Mouse (Mus musculus): Measurements from ENCODE around the gene Pip4p1.
A peak's percentile ranks its signal among the peaks of the same experiment; 100 is the strongest.
"Not testable (repeated sequence)": the region's sequence is repeated elsewhere in the genome, so short reads cannot be mapped to it uniquely, and the experiment has no call there.

Gene Pip4p1

DNA sequence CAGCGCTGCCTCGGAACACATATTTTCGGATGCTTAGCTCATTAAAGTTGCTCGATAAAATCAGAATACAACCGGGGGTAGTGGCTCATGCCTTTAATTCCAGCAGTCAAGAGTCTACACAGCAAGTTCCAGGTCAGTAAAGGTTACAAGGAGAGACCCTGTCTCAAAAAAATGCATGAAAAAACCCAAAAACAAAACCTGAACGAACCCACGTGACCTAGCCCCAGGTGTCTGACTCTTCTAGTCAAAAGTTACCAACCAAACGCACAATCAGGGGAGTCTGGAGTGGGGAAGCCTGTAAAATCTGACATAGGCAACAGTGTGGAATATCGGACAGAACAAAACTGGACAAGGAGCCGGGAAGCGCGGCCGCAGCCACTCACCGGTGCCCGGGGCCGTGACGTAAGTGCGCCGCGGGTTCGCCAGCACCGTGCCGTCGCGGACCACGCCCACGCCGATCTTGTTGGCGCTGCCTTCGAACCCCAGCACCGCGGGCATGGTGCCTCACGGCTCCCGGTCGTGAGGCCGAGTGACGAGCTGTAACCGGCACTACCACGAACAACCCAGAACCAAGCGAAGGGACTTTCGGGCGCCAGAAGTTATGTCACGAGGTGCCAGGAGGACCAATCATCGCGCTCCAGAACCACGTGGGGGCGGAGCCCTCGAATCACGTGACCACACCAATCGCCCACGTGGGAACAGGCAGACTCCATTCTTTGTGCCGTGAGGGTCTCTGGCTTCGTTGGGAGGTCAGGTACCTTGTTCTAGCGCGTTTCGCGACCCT, 6.2 kb downstream of the Pip4p1 start, which contains the start of the genes Osgep and Apex1:
TSS of gene Osgep (minus strand) at position 613 of the 784 bp plus-strand sequence.
TSS of gene Apex1 (plus strand) at position 688 of the 784 bp plus-strand sequence.
- H3K36me3 ChIP-seq (ENCODE audit: control insufficient read depth, insufficient read depth, low read length, poor library complexity, severe bottlenecking), result peaks cover 17% of the 10 kb centered on the region
- H3K27me3 ChIP-seq (ENCODE audit: control insufficient read depth, insufficient read depth, low read length, poor library complexity, severe bottlenecking), result no peaks in the 10 kb centered on the region
- peak; percentile 99 for DNase-seq (ENCODE audit: low read depth, low spot score)

DNA sequence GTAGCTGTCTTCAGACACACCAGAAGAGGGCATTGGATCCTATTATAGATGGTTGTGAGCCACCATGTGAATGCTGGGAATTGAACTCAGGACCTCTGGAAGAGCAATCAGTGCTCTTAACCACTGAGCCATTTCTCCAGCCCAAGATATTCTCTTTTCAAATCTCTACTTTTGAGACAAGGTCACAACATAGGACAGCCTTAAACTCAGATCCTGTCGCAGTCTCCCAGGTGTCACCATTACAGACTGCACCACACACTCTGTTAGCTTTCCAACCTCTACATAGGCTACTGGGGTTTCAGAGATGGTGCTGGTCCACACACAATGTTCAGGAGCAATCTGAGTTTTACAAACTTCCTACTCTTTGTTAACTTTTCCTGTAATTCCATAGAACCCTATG, 7.2 kb downstream of the Pip4p1 start:
- not testable (repeated sequence) for DNase-seq (ENCODE audit: low read depth, low spot score); H3K27me3 ChIP-seq (ENCODE audit: control insufficient read depth, insufficient read depth, low read length, poor library complexity, severe bottlenecking)
- H3K36me3 ChIP-seq (ENCODE audit: control insufficient read depth, insufficient read depth, low read length, poor library complexity, severe bottlenecking), result peaks cover 14% of the 10 kb centered on the region

DNA sequence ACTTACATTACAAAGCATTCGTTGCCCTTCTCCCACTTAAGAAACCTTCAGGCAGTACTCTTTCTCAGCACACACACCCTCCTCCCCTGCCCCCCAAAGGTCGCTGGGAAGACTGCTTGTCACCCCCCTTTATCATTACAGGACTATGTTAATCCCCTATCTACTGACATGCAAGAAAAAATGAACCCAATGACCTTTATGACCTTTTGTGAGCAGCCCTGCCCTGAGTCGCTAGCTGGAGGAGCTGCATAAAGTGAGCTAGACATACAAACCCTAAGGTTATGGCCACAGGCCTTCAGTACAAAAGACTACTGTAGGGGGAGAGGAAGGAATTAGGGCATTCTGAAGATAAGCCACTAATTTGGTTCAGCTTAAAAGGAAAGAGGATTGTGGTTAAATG, 19.3 kb downstream of the Pip4p1 start:
- no peak for DNase-seq (ENCODE audit: low read depth, low spot score)
- peaks cover 7% of the 10 kb centered on the region; the same call in 1 of the 2 replicates for H3K36me3 ChIP-seq (ENCODE audit: control insufficient read depth, insufficient read depth, low read length, poor library complexity, severe bottlenecking)
- H3K27me3 ChIP-seq (ENCODE audit: control insufficient read depth, insufficient read depth, low read length, poor library complexity, severe bottlenecking), result no peaks in the 10 kb centered on the region

GRCm38 (mm10) chr14:50908126-50908525, 22.5 kb downstream of the Pip4p1 start:
- DNase-seq (ENCODE audit: low read depth, low spot score), result no peak
- no peaks in the 10 kb centered on the region for H3K27me3 ChIP-seq (ENCODE audit: control insufficient read depth, insufficient read depth, low read length, poor library complexity, severe bottlenecking)

GRCm38 (mm10) chr14:50905327-50905726, 25.3 kb downstream of the Pip4p1 start:
- not testable (repeated sequence) for H3K27me3 ChIP-seq (ENCODE audit: control insufficient read depth, insufficient read depth, low read length, poor library complexity, severe bottlenecking); DNase-seq (ENCODE audit: low read depth, low spot score); H3K36me3 ChIP-seq (ENCODE audit: control insufficient read depth, insufficient read depth, low read length, poor library complexity, severe bottlenecking)

More at GRCm38 (mm10) chr14:50908126-50908525, 22.5 kb downstream of the Pip4p1 start:
- H3K36me3 ChIP-seq (ENCODE audit: control insufficient read depth, insufficient read depth, low read length, poor library complexity, severe bottlenecking), result peaks cover 1% of the 10 kb centered on the region; the same call in 1 of the 2 replicates

DNA sequence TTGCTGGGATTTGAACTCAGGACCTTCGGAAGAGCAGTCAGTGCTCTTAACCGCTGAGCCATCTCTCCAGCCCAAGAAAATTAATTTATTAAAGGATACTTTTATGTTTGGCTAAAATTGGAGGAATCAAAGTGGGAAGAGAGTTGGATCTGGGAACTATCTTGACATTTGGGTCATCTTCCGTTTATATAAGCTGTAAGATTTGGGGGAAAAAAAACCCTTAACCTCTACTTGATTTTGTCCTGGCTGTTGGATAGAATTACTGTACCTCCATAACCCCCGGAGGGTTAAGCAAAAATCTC, 25.9 kb downstream of the Pip4p1 start:
- H3K36me3 ChIP-seq (ENCODE audit: control insufficient read depth, insufficient read depth, low read length, poor library complexity, severe bottlenecking), result no peaks in the 10 kb centered on the region

GRCm38 (mm10) chr14:50903973-50904827, 26.5 kb downstream of the Pip4p1 start:
- DNase-seq (ENCODE audit: low read depth, low spot score), result peak; percentile 42
- H3K27me3 ChIP-seq (ENCODE audit: control insufficient read depth, insufficient read depth, low read length, poor library complexity, severe bottlenecking), result no peaks in the 10 kb centered on the region
- H3K36me3 ChIP-seq (ENCODE audit: control insufficient read depth, insufficient read depth, low read length, poor library complexity, severe bottlenecking), result no peaks in the 10 kb centered on the region

More for the DNA sequence above, 25.9 kb downstream of the Pip4p1 start:
- no peak for DNase-seq (ENCODE audit: low read depth, low spot score)
- no peaks in the 10 kb centered on the region for H3K27me3 ChIP-seq (ENCODE audit: control insufficient read depth, insufficient read depth, low read length, poor library complexity, severe bottlenecking)

GRCm38 (mm10) chr14:50897992-50898391, 32.7 kb downstream of the Pip4p1 start:
- peak; percentile 11 for DNase-seq (ENCODE audit: low read depth, low spot score)
- H3K36me3 ChIP-seq (ENCODE audit: control insufficient read depth, insufficient read depth, low read length, poor library complexity, severe bottlenecking); H3K27me3 ChIP-seq (ENCODE audit: control insufficient read depth, insufficient read depth, low read length, poor library complexity, severe bottlenecking): not testable (repeated sequence)

GRCm38 (mm10) chr14:50897374-50897765, 33.3 kb downstream of the Pip4p1 start, which contains the start of gene Klhl33:
Klhl33 (minus strand) TSS chr14:50897507.
- Histone ChIP-seq H3K36me3 (ENCODE audit: control insufficient read depth, insufficient read depth, low read length, poor library complexity, severe bottlenecking) (no peaks in the 10 kb centered on the region), H3K27me3 (ENCODE audit: control insufficient read depth, insufficient read depth, low read length, poor library complexity, severe bottlenecking) (no peaks in the 10 kb centered on the region)
- DNase-seq (ENCODE audit: low read depth, low spot score), result no peak

- DNase-seq (ENCODE audit: low read depth, low spot score), result no peak
- Histone ChIP-seq H3K27me3 (ENCODE audit: control insufficient read depth, insufficient read depth, low read length, poor library complexity, severe bottlenecking) (no peaks in the 10 kb centered on the region), H3K36me3 (ENCODE audit: control insufficient read depth, insufficient read depth, low read length, poor library complexity, severe bottlenecking) (no peaks in the 10 kb centered on the region)
Measured at GRCm38 (mm10) chr14:50896747-50897373, 33.8 kb downstream of the Pip4p1 start.

GRCm38 (mm10) chr14:50895985-50896746, 34.5 kb downstream of the Pip4p1 start:
- DNase-seq (ENCODE audit: low read depth, low spot score), result no peak
- Histone ChIP-seq H3K27me3 (ENCODE audit: control insufficient read depth, insufficient read depth, low read length, poor library complexity, severe bottlenecking) (no peaks in the 10 kb centered on the region), H3K36me3 (ENCODE audit: control insufficient read depth, insufficient read depth, low read length, poor library complexity, severe bottlenecking) (no peaks in the 10 kb centered on the region)

DNA sequence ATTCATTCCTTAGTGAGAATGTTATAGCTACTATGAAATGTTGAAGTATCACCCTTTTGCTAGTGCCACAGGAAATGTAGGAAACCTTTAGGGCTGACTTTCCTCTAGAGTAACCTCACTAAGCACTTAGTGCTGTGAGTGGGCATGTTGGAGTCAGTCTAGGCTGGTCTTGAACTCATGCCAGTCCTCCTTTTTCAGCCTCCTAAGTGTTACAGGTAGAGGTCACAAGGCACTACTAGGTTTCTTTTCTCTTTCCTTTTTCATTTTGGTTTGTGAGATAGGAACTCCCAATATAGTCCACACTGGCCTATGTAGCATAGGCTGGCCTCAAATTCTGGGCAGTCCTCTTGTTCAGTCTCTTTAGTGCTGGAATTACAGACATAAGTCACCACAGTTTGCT, 35.2 kb downstream of the Pip4p1 start:
- Histone ChIP-seq H3K27me3 (ENCODE audit: control insufficient read depth, insufficient read depth, low read length, poor library complexity, severe bottlenecking) (no peaks in the 10 kb centered on the region), H3K36me3 (ENCODE audit: control insufficient read depth, insufficient read depth, low read length, poor library complexity, severe bottlenecking) (no peaks in the 10 kb centered on the region)
- DNase-seq (ENCODE audit: low read depth, low spot score), result no peak

DNA sequence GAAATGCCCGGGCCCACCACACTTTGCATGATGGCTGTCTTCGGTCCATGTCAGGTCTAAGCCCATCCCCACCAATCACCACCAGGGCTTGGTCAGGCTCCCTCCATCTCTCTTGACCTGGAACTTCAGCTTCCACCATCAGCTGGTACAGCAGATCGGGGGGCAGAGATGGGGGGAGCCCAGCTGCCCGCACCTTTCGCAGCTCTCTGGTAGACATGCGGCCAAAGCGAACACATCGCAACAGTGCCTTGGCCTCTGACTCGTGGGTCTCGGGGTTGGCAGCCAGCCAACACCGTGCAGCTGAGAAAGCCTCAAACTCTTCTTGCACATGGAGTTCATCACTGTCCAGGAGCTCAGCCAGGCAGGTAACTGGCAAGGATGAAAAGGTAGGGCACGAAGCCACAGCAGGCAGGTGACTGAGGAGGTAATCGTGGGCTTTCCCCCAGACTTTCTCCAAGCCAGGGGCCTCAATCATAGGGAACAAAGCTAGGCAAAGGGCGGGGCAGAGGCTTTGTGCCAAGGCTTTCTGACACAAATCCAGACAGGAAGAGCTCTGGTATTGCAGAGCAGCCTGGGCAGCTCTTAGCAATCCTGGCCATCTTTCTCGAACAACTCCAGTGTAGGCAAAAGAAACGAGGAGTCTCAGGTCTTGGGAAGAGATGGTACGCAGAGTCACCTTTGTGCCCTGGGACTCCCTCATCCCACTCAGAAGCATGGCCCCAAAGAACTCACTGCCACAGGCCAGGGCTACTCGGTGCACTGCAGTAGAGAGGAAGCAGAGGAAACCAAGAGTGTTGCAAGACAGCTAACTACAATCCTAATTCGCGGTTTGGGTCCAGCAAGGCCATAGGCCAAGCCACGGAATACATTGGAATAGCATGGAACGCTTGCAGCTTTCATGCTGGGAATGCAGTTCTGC, 37.9 kb downstream of the Pip4p1 start:
- no peaks in the 10 kb centered on the region for H3K36me3 ChIP-seq (ENCODE audit: control insufficient read depth, insufficient read depth, low read length, poor library complexity, severe bottlenecking)
- no peaks in the 10 kb centered on the region for H3K27me3 ChIP-seq (ENCODE audit: control insufficient read depth, insufficient read depth, low read length, poor library complexity, severe bottlenecking)
- no peak for DNase-seq (ENCODE audit: low read depth, low spot score)
